Mouse (Mus musculus) spleen, postnatal 0 days (tissue): ENCODE results near the gene Gm13277. TPM values are rescaled to one million over a fixed set of nuclear protein-coding genes. Genes with fewer than 3 reads are reported as not detected.

Source experiments
- polyA plus RNA-seq: library from polyadenylated mRNA; unstranded; fragments of >200 nt; fragmentation: Nextera tagmentation; extraction: Ambion mirVana; gene quantifications from 2 replicates; pipeline ENCODE4 v1.2.1, GENCODE M21; 2015

The Gm13277 gene
- polyA plus RNA-seq, 1 experiment from 2014 or later, result not detected

Other genes starting within 250 kb of the Gm13277 start
- not detected in 2 replicates for gene Ifna15, start 230.4 kb upstream of the Gm13277 start, polyA plus RNA-seq
- not detected in 2 replicates for gene Ifna14, start 216.8 kb upstream of the Gm13277 start, polyA plus RNA-seq
- gene Ifna9, start 196.2 kb upstream of the Gm13277 start, polyA plus RNA-seq, result not detected in 2 replicates
- not detected in 2 replicates for gene Ifna12, start 185.3 kb upstream of the Gm13277 start, polyA plus RNA-seq
- not detected in 2 replicates for gene C87499, start 154.2 kb upstream of the Gm13277 start, polyA plus RNA-seq
- not detected in 2 replicates for gene Ifna13, start 144.2 kb upstream of the Gm13277 start, polyA plus RNA-seq
- gene Ifna16, start 111.7 kb upstream of the Gm13277 start, polyA plus RNA-seq, result not detected in 2 replicates
- not detected in 2 replicates for gene Ifna2, start 104.7 kb upstream of the Gm13277 start, polyA plus RNA-seq
- not detected in 2 replicates for gene Ifnab, start 97.3 kb upstream of the Gm13277 start, polyA plus RNA-seq
- 0.17 and 0.38 TPM in 2 replicates for gene Gm26566, start 66.8 kb upstream of the Gm13277 start, polyA plus RNA-seq
- 23.7 and 28.8 TPM in 2 replicates for gene Klhl9, start 66.2 kb upstream of the Gm13277 start, polyA plus RNA-seq
- not detected in 2 replicates for gene Gm13271, start 33.8 kb upstream of the Gm13277 start, polyA plus RNA-seq
- 0.17 and 0.19 TPM in 2 replicates for gene Gm13283, start 28.5 kb upstream of the Gm13277 start, polyA plus RNA-seq
- not detected in 2 replicates for gene Gm13290, start 14.8 kb upstream of the Gm13277 start, polyA plus RNA-seq
- not detected in 2 replicates for gene Gm13289, start 11.7 kb upstream of the Gm13277 start, polyA plus RNA-seq
- gene Gm13272, start 8.8 kb upstream of the Gm13277 start, polyA plus RNA-seq, result not detected in 2 replicates
- gene Ifnz, start 6.5 kb upstream of the Gm13277 start, polyA plus RNA-seq, result 0.33 TPM in 1 of 2 replicates, not detected in the other
- gene Gm13276, start 2.9 kb upstream of the Gm13277 start, polyA plus RNA-seq, result not detected in 2 replicates
- not detected in 2 replicates for gene Gm13278, start 2.9 kb downstream of the Gm13277 start, polyA plus RNA-seq
- not detected in 2 replicates for gene Gm13275, start 5.9 kb downstream of the Gm13277 start, polyA plus RNA-seq
- gene Gm13279, start 8.8 kb downstream of the Gm13277 start, polyA plus RNA-seq, result not detected in 2 replicates
- gene Gm13285, start 11.0 kb downstream of the Gm13277 start, polyA plus RNA-seq, result 0.79 TPM in 1 of 2 replicates, not detected in the other
- gene Gm13287, start 14.6 kb downstream of the Gm13277 start, polyA plus RNA-seq, result not detected in 2 replicates
- gene Gm13288, start 16.9 kb downstream of the Gm13277 start, polyA plus RNA-seq, result not detected in 2 replicates
- gene Ifna7, start 27.6 kb downstream of the Gm13277 start, polyA plus RNA-seq, result not detected in 2 replicates
- not detected in 2 replicates for gene Ifna11, start 31.3 kb downstream of the Gm13277 start, polyA plus RNA-seq
- gene Ifna6, start 38.8 kb downstream of the Gm13277 start, polyA plus RNA-seq, result not detected in 2 replicates
- gene Ifna5, start 46.9 kb downstream of the Gm13277 start, polyA plus RNA-seq, result not detected in 2 replicates
- gene Ifna4, start 53.2 kb downstream of the Gm13277 start, polyA plus RNA-seq, result not detected in 2 replicates
- not detected in 2 replicates for gene Ifna1, start 61.5 kb downstream of the Gm13277 start, polyA plus RNA-seq
- gene Ifne, start 91.6 kb downstream of the Gm13277 start, polyA plus RNA-seq, result not detected in 2 replicates